Comparison of ENCODE assay signal across 9 mouse cellular contexts in genomic region chr2:116216418-116216817, GRCm38 (mm10).
A peak's percentile ranks its signal among the peaks of the same experiment; 100 is the strongest.
DNase-seq lines count a peak whose midpoint lies in the region; ATAC-seq and TF ChIP-seq lines count a peak whose summit lies in the region.
"Had no signal": no experiment of that assay in that cellular context is flagged by ENCODE, and none has a peak within 500 bp of the region (broad histone marks: within the 10 kb centered on the region; RNA-seq: fewer than 3 reads in every experiment).

No protein-coding gene starts in this region.

- ATAC-seq in intestine, postnatal 0 days = no peak
- no peak for ATAC-seq in intestine, embryonic 16.5 days

- no peaks in the 10 kb centered on the region for H3K36me3 ChIP-seq in intestine, postnatal 0 days (ENCODE audit: control insufficient read depth, insufficient read depth)
- no peaks in the 10 kb centered on the region for H3K36me3 ChIP-seq in intestine, embryonic 16.5 days (ENCODE audit: control insufficient read depth, insufficient read depth, low read length)
- H3K36me3 ChIP-seq in heart, embryonic 10.5 days = no peaks in the 10 kb centered on the region
- H3K36me3 ChIP-seq: limb, embryonic 13.5 days had no signal

- 71% methylated on average over 7 of the region's 7 CpGs for WGBS in intestine, postnatal 0 days
- 75% methylated on average over 7 of the region's 7 CpGs for WGBS in intestine, embryonic 16.5 days
- WGBS in heart, embryonic 10.5 days = 71% methylated on average over 7 of the region's 7 CpGs

- no peaks in the 10 kb centered on the region for H3K27me3 ChIP-seq in intestine, postnatal 0 days (replicated peaks; ENCODE audit: control insufficient read depth, insufficient read depth, low read length)
- H3K27me3 ChIP-seq in intestine, embryonic 16.5 days (replicated peaks; ENCODE audit: control insufficient read depth, insufficient read depth, low read length) = no peaks in the 10 kb centered on the region
- H3K27me3 ChIP-seq in heart, embryonic 10.5 days (ENCODE audit: insufficient read depth, poor library complexity, severe bottlenecking) = no peaks in the 10 kb centered on the region
- H3K27me3 ChIP-seq: limb, embryonic 13.5 days had no signal

- peak; percentile 59 for TF ChIP-seq CTCF in intestine, postnatal 0 days (IDR thresholded peaks at IDR 0.05; ENCODE audit: low read depth)

- H3K9ac ChIP-seq in intestine, postnatal 0 days (ENCODE audit: low read depth, low read length) = no peak overlapping the region
- H3K9ac ChIP-seq in intestine, embryonic 16.5 days (ENCODE audit: low read depth, low read length) = no peak overlapping the region
- H3K9ac ChIP-seq: limb, embryonic 13.5 days had no signal

- no peak overlapping the region for H3K4me2 ChIP-seq in intestine, postnatal 0 days (replicated peaks; ENCODE audit: low read depth)
- H3K4me2 ChIP-seq in intestine, embryonic 16.5 days (ENCODE audit: low read depth, low read length) = no peak overlapping the region
- H3K4me2 ChIP-seq: limb, embryonic 13.5 days had no signal

- no peak overlapping the region for H3K27ac ChIP-seq in intestine, postnatal 0 days (ENCODE audit: low read depth, low read length)
- no peak overlapping the region for H3K27ac ChIP-seq in intestine, embryonic 16.5 days (ENCODE audit: low read length)
- H3K27ac ChIP-seq in heart, embryonic 10.5 days = no peak overlapping the region
- H3K27ac ChIP-seq: limb, embryonic 13.5 days had no signal

- H3K4me1 ChIP-seq in intestine, postnatal 0 days (replicated peaks; ENCODE audit: control insufficient read depth, insufficient read depth, low read length) = no peaks in the 10 kb centered on the region
- no peaks in the 10 kb centered on the region for H3K4me1 ChIP-seq in intestine, embryonic 16.5 days (ENCODE audit: control insufficient read depth, insufficient read depth, low read length)
- H3K4me1 ChIP-seq in heart, embryonic 10.5 days = no peaks in the 10 kb centered on the region
- H3K4me1 ChIP-seq: limb, embryonic 13.5 days had no signal

- H3K4me3 ChIP-seq in intestine, postnatal 0 days (ENCODE audit: low read depth, low read length) = no peak overlapping the region
- H3K4me3 ChIP-seq in intestine, embryonic 16.5 days (ENCODE audit: low read length) = no peak overlapping the region
- no peak overlapping the region for H3K4me3 ChIP-seq in heart, embryonic 10.5 days
- H3K4me3 ChIP-seq: limb, embryonic 13.5 days had no signal

- DNase-seq in 416B (ENCODE audit: low read depth) = peak; percentile 29
- DNase-seq in NIH3T3 (ENCODE audit: low read depth) = peak; percentile 40
- DNase-seq in kidney, postnatal 10 days = peak; percentile 46
- no peak for DNase-seq in c-Kit-positive CD71-positive TER-119-positive erythroid progenitor cells, embryonic 14.5 days (ENCODE audit: low spot score)
- no peak for DNase-seq in spleen, adult 12 weeks (ENCODE audit: low spot score)
- no peak for DNase-seq in heart, embryonic 10.5 days (ENCODE audit: low spot score)

- no peaks in the 10 kb centered on the region for H3K9me3 ChIP-seq in intestine, postnatal 0 days (ENCODE audit: control insufficient read depth)
- H3K9me3 ChIP-seq in intestine, embryonic 16.5 days (ENCODE audit: control insufficient read depth, low read length) = no peaks in the 10 kb centered on the region; the same call in 1 of the 2 replicates
- H3K9me3 ChIP-seq in heart, embryonic 10.5 days = no peaks in the 10 kb centered on the region
- H3K9me3 ChIP-seq: limb, embryonic 13.5 days had no signal

Comparison
In these comparisons a context has a peak if more than half of its experiments do, and no peak if none do; other contexts are left out.
1. DNase-seq: peak in 416B (single experiment), NIH3T3 (single experiment) and kidney, postnatal 10 days (single experiment); none in c-Kit-positive CD71-positive TER-119-positive erythroid progenitor cells, embryonic 14.5 days (single experiment), spleen, adult 12 weeks (single experiment) and heart, embryonic 10.5 days (single experiment).